Mouse (Mus musculus) liver, embryonic 12.5 days (tissue): ENCODE measurements around the gene Ms4a8a. TPM values are rescaled to one million over a fixed set of nuclear protein-coding genes. Genes with fewer than 3 reads are reported as not detected.
A peak's percentile ranks its signal among the peaks of the same experiment; 100 is the strongest.
"Not testable (repeated sequence)": the region's sequence is repeated elsewhere in the genome, so short reads cannot be mapped to it uniquely, and the experiment has no call there.

Experiments
- ATAC-seq: fragments of 200-750 bp; cut with Nextera tagmentation; 2 replicates; pipeline ENCODE4 v1.8.0; 2017; ENCODE audit warnings: moderate number of reproducible peaks, mild to moderate bottlenecking, moderate library complexity
- H3K27ac ChIP-seq: fragments of 300-500 bp; sonication (generic); 2 replicates; pipeline ENCODE4 v1.5.1; 2016; ENCODE audit warnings: mild to moderate bottlenecking
- H3K27me3 ChIP-seq: fragments of 300-500 bp; sonication (generic); replicated peaks from 2 replicates; pipeline ENCODE4 v1.6.1; 2016; ENCODE audit warnings: mild to moderate bottlenecking, moderate library complexity
- H3K36me3 ChIP-seq: fragments of 300-500 bp; sonication (generic); 2 replicates; pipeline ENCODE4 v1.6.1; 2016; ENCODE audit warnings: mild to moderate bottlenecking, moderate library complexity
- H3K4me1 ChIP-seq: fragments of 300-500 bp; sonication (generic); 2 replicates; pipeline ENCODE4 v1.6.1; 2016
- H3K4me2 ChIP-seq: fragments of 300-500 bp; sonication (generic); 2 replicates; pipeline ENCODE4 v1.6.1; 2016; ENCODE audit warnings: mild to moderate bottlenecking, moderate library complexity
- H3K4me3 ChIP-seq: fragments of 300-500 bp; sonication (generic); 2 replicates; pipeline ENCODE4 v1.5.1; 2016; ENCODE audit warnings: mild to moderate bottlenecking, moderate library complexity
- H3K9ac ChIP-seq: fragments of 300-500 bp; sonication (generic); 2 replicates; pipeline ENCODE4 v1.6.1; 2016; ENCODE audit warnings: mild to moderate bottlenecking, moderate library complexity
- H3K9me3 ChIP-seq: fragments of 300-500 bp; sonication (generic); replicated peaks from 2 replicates; pipeline ENCODE4 v1.6.1; 2016; ENCODE audit warnings: mild to moderate bottlenecking, moderate library complexity
- WGBS: fragments of 180-500 bp; shearing (Covaris S2); methylation state at CpG from one replicate; pipeline ENCODE4 v1.1.7; 2016; ENCODE audit not compliant: insufficient replicate concordance; 5-methylcytosine and 5-hydroxymethylcytosine counted together
- polyA plus RNA-seq: library from polyadenylated mRNA; unstranded; fragments of >200 nt; fragmentation: Nextera tagmentation; extraction: Ambion mirVana; gene quantifications from 2 replicates; pipeline ENCODE4 v1.2.1, GENCODE M21; 2016

Ms4a8a gene
- not detected in 2 replicates for polyA plus RNA-seq

- no peak within 1 kb of the TSS for H3K4me2 ChIP-seq
- WGBS = 72% methylated on average over 4 of the region's 4 CpGs
- no peak for ATAC-seq
Observed at GRCm38 (mm10) chr19:11080934-11081333, at the start of gene Ms4a8a. TSS of gene Ms4a8a (minus strand) at chr19:11081102.

GRCm38 (mm10) chr19:11129702-11130101, 48.8 kb upstream of the Ms4a8a start:
- Histone ChIP-seq H3K9ac (no peak overlapping the region), H3K36me3 (no peaks in the 10 kb centered on the region), H3K27ac (no peak overlapping the region), H3K27me3 (no peaks in the 10 kb centered on the region), H3K4me1 (no peaks in the 10 kb centered on the region), H3K4me2 (no peak overlapping the region), H3K4me3 (no peak overlapping the region), H3K9me3 (no peaks in the 10 kb centered on the region)
- WGBS = 63% methylated on average over 1 of the region's 1 CpGs
- ATAC-seq = no peak

More at GRCm38 (mm10) chr19:11080934-11081333, at the start of gene Ms4a8a:
- Histone ChIP-seq H3K27me3 (no peaks in the 10 kb centered on the region), H3K9ac (no peak within 1 kb of the TSS), H3K9me3 (no peaks in the 10 kb centered on the region), H3K36me3 (no peaks in the 10 kb centered on the region), H3K27ac (no peak within 1 kb of the TSS), H3K4me3 (no peak within 1 kb of the TSS), H3K4me1 (no peaks in the 10 kb centered on the region)

GRCm38 (mm10) chr19:11121016-11121420, 40.1 kb upstream of the Ms4a8a start:
- H3K9me3 ChIP-seq = not testable (repeated sequence)

GRCm38 (mm10) chr19:11119338-11119737, 38.4 kb upstream of the Ms4a8a start:
- Histone ChIP-seq H3K27me3 (no peaks in the 10 kb centered on the region; the same call in 1 of the 2 replicates), H3K4me3 (no peak overlapping the region), H3K27ac (no peak overlapping the region), H3K9ac (no peak overlapping the region), H3K36me3 (no peaks in the 10 kb centered on the region), H3K9me3 (no peaks in the 10 kb centered on the region), H3K4me2 (no peak overlapping the region), H3K4me1 (no peaks in the 10 kb centered on the region)
- WGBS = 46% methylated on average over 2 of the region's 2 CpGs
- ATAC-seq = no peak

More at GRCm38 (mm10) chr19:11121016-11121420, 40.1 kb upstream of the Ms4a8a start:
- not testable (repeated sequence) for H3K9ac ChIP-seq, H3K27ac ChIP-seq, H3K4me1 ChIP-seq, H3K36me3 ChIP-seq, H3K27me3 ChIP-seq
- H3K4me3 ChIP-seq = peak overlapping the region; percentile 40
- H3K4me2 ChIP-seq = peak overlapping the region; percentile 53
- peak; percentile 99 for ATAC-seq
- 4% methylated on average over 15 of the region's 38 CpGs for WGBS

GRCm38 (mm10) chr19:11107746-11108145, 26.8 kb upstream of the Ms4a8a start:
- Histone ChIP-seq H3K4me2 (no peak overlapping the region), H3K9me3 (no peaks in the 10 kb centered on the region), H3K4me1 (no peaks in the 10 kb centered on the region), H3K27me3 (no peaks in the 10 kb centered on the region), H3K9ac (no peak overlapping the region), H3K4me3 (no peak overlapping the region), H3K27ac (no peak overlapping the region), H3K36me3 (no peaks in the 10 kb centered on the region)
- WGBS = 53% methylated on average over 3 of the region's 3 CpGs
- ATAC-seq = no peak

GRCm38 (mm10) chr19:11101880-11102279, 21.0 kb upstream of the Ms4a8a start:
- Histone ChIP-seq H3K27me3 (no peaks in the 10 kb centered on the region), H3K36me3 (no peaks in the 10 kb centered on the region), H3K4me2 (no peak overlapping the region), H3K4me1 (no peaks in the 10 kb centered on the region), H3K4me3 (no peak overlapping the region), H3K9me3 (no peaks in the 10 kb centered on the region), H3K27ac (no peak overlapping the region), H3K9ac (no peak overlapping the region)
- 43% methylated on average over 1 of the region's 1 CpGs for WGBS
- no peak for ATAC-seq

GRCm38 (mm10) chr19:11098401-11098800, 17.5 kb upstream of the Ms4a8a start:
- H3K27ac ChIP-seq = no peak overlapping the region
- H3K27me3 ChIP-seq = peaks cover 2% of the 10 kb centered on the region
- H3K4me2 ChIP-seq = no peak overlapping the region
- WGBS = 60% methylated on average over 3 of the region's 3 CpGs
- no peak overlapping the region for H3K9ac ChIP-seq
- no peak for ATAC-seq
- no peaks in the 10 kb centered on the region for H3K36me3 ChIP-seq
- H3K9me3 ChIP-seq = no peaks in the 10 kb centered on the region
- H3K4me3 ChIP-seq = no peak overlapping the region
- H3K4me1 ChIP-seq = no peaks in the 10 kb centered on the region

GRCm38 (mm10) chr19:11092131-11092530, 11.2 kb upstream of the Ms4a8a start:
- Histone ChIP-seq H3K4me2 (peak overlapping the region; percentile 48), H3K4me3 (peak overlapping the region; percentile 37), H3K27me3 (peaks cover 11% of the 10 kb centered on the region)
- not testable (repeated sequence) for H3K9me3 ChIP-seq, H3K4me1 ChIP-seq, H3K9ac ChIP-seq, H3K36me3 ChIP-seq, ATAC-seq, H3K27ac ChIP-seq
- WGBS = 4% methylated on average over 50 of the region's 50 CpGs

- no peaks in the 10 kb centered on the region for H3K36me3 ChIP-seq
- ATAC-seq = no peak
Observed at GRCm38 (mm10) chr19:11070364-11070763, 10.5 kb downstream of the Ms4a8a start.

GRCm38 (mm10) chr19:11065202-11065875, 15.6 kb downstream of the Ms4a8a start:
- 22% methylated on average over 2 of the region's 2 CpGs for WGBS
- ATAC-seq = no peak
- no peaks in the 10 kb centered on the region for H3K36me3 ChIP-seq
- no peak overlapping the region for H3K9ac ChIP-seq
- H3K4me2 ChIP-seq = no peak overlapping the region
- no peak overlapping the region for H3K27ac ChIP-seq
- H3K4me3 ChIP-seq = no peak overlapping the region
- no peaks in the 10 kb centered on the region for H3K27me3 ChIP-seq
- no peaks in the 10 kb centered on the region for H3K9me3 ChIP-seq
- H3K4me1 ChIP-seq = no peaks in the 10 kb centered on the region

More at GRCm38 (mm10) chr19:11070364-11070763, 10.5 kb downstream of the Ms4a8a start:
- H3K9me3 ChIP-seq = no peaks in the 10 kb centered on the region
- H3K4me2 ChIP-seq = no peak overlapping the region
- no peak overlapping the region for H3K9ac ChIP-seq
- no peak overlapping the region for H3K27ac ChIP-seq
- no peak overlapping the region for H3K4me3 ChIP-seq
- H3K27me3 ChIP-seq = no peaks in the 10 kb centered on the region
- no peaks in the 10 kb centered on the region for H3K4me1 ChIP-seq
- 73% methylated on average over 3 of the region's 3 CpGs for WGBS

GRCm38 (mm10) chr19:11060900-11061299, 20.0 kb downstream of the Ms4a8a start:
- Histone ChIP-seq H3K9ac (no peak overlapping the region), H3K4me1 (no peaks in the 10 kb centered on the region), H3K27me3 (no peaks in the 10 kb centered on the region), H3K4me2 (no peak overlapping the region), H3K4me3 (no peak overlapping the region), H3K9me3 (no peaks in the 10 kb centered on the region), H3K27ac (no peak overlapping the region), H3K36me3 (no peaks in the 10 kb centered on the region)
- 64% methylated on average over 1 of the region's 1 CpGs for WGBS
- no peak for ATAC-seq

- no peak for ATAC-seq
- Histone ChIP-seq H3K4me2 (no peak overlapping the region), H3K36me3 (no peaks in the 10 kb centered on the region), H3K4me1 (no peaks in the 10 kb centered on the region), H3K9me3 (no peaks in the 10 kb centered on the region), H3K27ac (no peak overlapping the region), H3K9ac (no peak overlapping the region), H3K27me3 (no peaks in the 10 kb centered on the region), H3K4me3 (no peak overlapping the region)
Observed at GRCm38 (mm10) chr19:11059967-11060366, 20.9 kb downstream of the Ms4a8a start.

- H3K9me3 ChIP-seq, ATAC-seq, H3K4me3 ChIP-seq, H3K9ac ChIP-seq, H3K4me2 ChIP-seq, H3K27me3 ChIP-seq, H3K27ac ChIP-seq, H3K4me1 ChIP-seq, H3K36me3 ChIP-seq: not testable (repeated sequence)
- WGBS = 78% methylated on average over 1 of the region's 1 CpGs
Observed at GRCm38 (mm10) chr19:11055700-11056099, 25.2 kb downstream of the Ms4a8a start.
